Mouse (Mus musculus) heart, postnatal 25 days (tissue): ENCODE data around the gene Shc4. TPM values are rescaled to one million over a fixed set of nuclear protein-coding genes. Genes with fewer than 3 reads are reported as not detected.

ENCODE experiments used
- DNase-seq: peaks from one replicate; pipeline ENCODE4 v3.0.0; 2022; ENCODE audit warnings: low spot score
- intact Hi-C: fragments of 180-260 bp; cut with DNase I; formaldehyde crosslinking; loops from one replicate; pipeline ENCODE4 v1.15.1; 2025
- total RNA-seq, 2 experiments: library from RNA; stranded (reverse); gene quantifications; 2 replicates each; pipeline ENCODE4 v1.2.3; 2021

The Shc4 gene
- total RNA-seq, 2 experiments from 2014 or later: 0.42 to 0.49 TPM

GRCm38 (mm10) chr2:125685441-125686150 lies 38.4 kb downstream of the Shc4 start:
- DNase-seq: no peak
- intact Hi-C loops: no loop called here

GRCm38 (mm10) chr2:125684559-125685440 lies 39.1 kb downstream of the Shc4 start:
- DNase-seq: no peak
- intact Hi-C loops: no loop called here

- intact Hi-C loops: no loop called here
- DNase-seq: no peak
These were observed 40.1 kb downstream of the Shc4 start for GRCm38 (mm10) chr2:125683895-125684294.

GRCm38 (mm10) chr2:125681811-125682210 lies 42.1 kb downstream of the Shc4 start:
- intact Hi-C loops: no loop called here
- no peak for DNase-seq

- intact Hi-C loops: no loop called here
- peak; percentile 52 for DNase-seq
These were observed 50.9 kb downstream of the Shc4 start, which contains the start of gene Eid1 for GRCm38 (mm10) chr2:125672957-125673631. Gene Eid1 (plus strand): TSS chr2:125673095.

- DNase-seq: no peak
- intact Hi-C loops: no loop called here
These were observed 51.4 kb downstream of the Shc4 start for GRCm38 (mm10) chr2:125672568-125672956.

- intact Hi-C loops: no loop called here
These were observed 53.1 kb downstream of the Shc4 start for GRCm38 (mm10) chr2:125670846-125671245.

GRCm38 (mm10) chr2:125667721-125668120 lies 56.2 kb downstream of the Shc4 start:
- DNase-seq: no peak
- intact Hi-C loops: loop anchor here (10.0 kb wide), 1 partner anchor 187 kb away; the partner anchor contains the start of genes Cops2 and Galk2

More at GRCm38 (mm10) chr2:125670846-125671245, 53.1 kb downstream of the Shc4 start:
- DNase-seq: no peak

GRCm38 (mm10) chr2:125667184-125667583 lies 56.8 kb downstream of the Shc4 start:
- DNase-seq: no peak
- intact Hi-C loops: loop anchor here (10.0 kb wide), 1 partner anchor 188 kb away; the partner anchor contains the start of genes Cops2 and Galk2

- intact Hi-C loops: loop anchor here (10.0 kb wide), 1 partner anchor 188 kb away; the partner anchor contains the start of genes Cops2 and Galk2
- no peak for DNase-seq
These were observed 57.3 kb downstream of the Shc4 start for GRCm38 (mm10) chr2:125666668-125667067.

GRCm38 (mm10) chr2:125665909-125666308 lies 58.0 kb downstream of the Shc4 start:
- intact Hi-C loops: loop anchor here (10.0 kb wide), 1 partner anchor 189 kb away; the partner anchor contains the start of genes Cops2 and Galk2
- DNase-seq: no peak

GRCm38 (mm10) chr2:125665213-125665612 lies 58.7 kb downstream of the Shc4 start:
- no peak for DNase-seq
- intact Hi-C loops: loop anchor here (10.0 kb wide), 1 partner anchor 190 kb away; the partner anchor contains the start of genes Cops2 and Galk2

GRCm38 (mm10) chr2:125662517-125662916 lies 61.4 kb downstream of the Shc4 start:
- intact Hi-C loops: loop anchor here (5.0 to 10.0 kb wide), 2 partner anchors 192 to 860 kb away; partner anchors contain the start of genes Cops2 and Galk2
- DNase-seq: no peak

GRCm38 (mm10) chr2:125661156-125661555 lies 62.8 kb downstream of the Shc4 start:
- DNase-seq: no peak
- intact Hi-C loops: loop anchor here (1.0 to 10.0 kb wide), 3 partner anchors 69 to 861 kb away; partner anchors contain the start of genes Cops2 and Galk2

- no peak for DNase-seq
- intact Hi-C loops: loop anchor here (1.0 to 10.0 kb wide), 3 partner anchors 70 to 862 kb away; partner anchors contain the start of genes Cops2 and Galk2
These were observed 63.3 kb downstream of the Shc4 start for GRCm38 (mm10) chr2:125660537-125661130.

GRCm38 (mm10) chr2:125659823-125660536 lies 64.0 kb downstream of the Shc4 start:
- no peak for DNase-seq
- intact Hi-C loops: loop anchor here (5.0 to 10.0 kb wide), 2 partner anchors 195 to 862 kb away; partner anchors contain the start of genes Cops2 and Galk2

GRCm38 (mm10) chr2:125655391-125655790 lies 68.6 kb downstream of the Shc4 start:
- intact Hi-C loops: no loop called here
- no peak for DNase-seq

GRCm38 (mm10) chr2:125653286-125653685 lies 70.7 kb downstream of the Shc4 start:
- intact Hi-C loops: no loop called here
- no peak for DNase-seq
